Mouse (Mus musculus) c-Kit-positive CD71-positive TER-119-negative erythroid progenitor cells, embryonic 14.5 days (primary cell): ENCODE data around the gene Ppp1r13l.

Source experiments
- DNase-seq: peaks from one replicate; pipeline ENCODE4 v3.0.0-alpha.2; 2013; ENCODE audit warnings: low read depth

Ppp1r13l gene

DNA sequence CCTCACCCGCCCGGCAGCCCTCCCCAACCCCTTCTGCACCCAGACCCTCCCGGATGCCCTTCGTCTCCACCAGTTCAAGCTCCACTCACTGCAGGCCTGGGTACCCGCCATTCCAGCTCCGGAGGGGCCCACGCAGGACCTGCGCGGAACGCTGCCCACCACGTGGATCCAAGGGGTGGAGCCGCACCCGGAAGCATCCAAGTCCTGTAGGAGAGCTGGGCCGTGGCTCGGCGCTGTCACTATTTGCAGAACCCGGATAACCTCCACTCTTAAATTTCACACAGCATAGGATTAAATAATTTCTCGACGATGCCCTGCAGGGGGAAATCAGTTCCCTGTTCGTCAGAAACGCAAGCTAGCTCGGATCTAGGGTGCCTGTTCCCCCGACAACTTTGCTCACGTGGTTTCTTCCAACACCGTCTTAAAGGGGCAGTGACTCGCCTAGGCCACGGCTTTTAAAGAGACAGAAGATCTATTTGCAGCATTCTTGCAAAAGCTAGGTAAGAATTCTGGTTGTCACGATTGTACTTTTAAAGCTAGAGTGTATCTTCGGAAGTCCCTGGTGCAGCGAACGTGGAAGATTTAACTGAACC is at the start of gene Ppp1r13l, which contains the start of gene Cd3eap:
Ppp1r13l (plus strand) TSS at position 451 of the 593 bp plus-strand sequence.
Cd3eap (minus strand) TSS at position 185 of the 593 bp plus-strand sequence.
- DNase-seq: peak; percentile 84

DNA sequence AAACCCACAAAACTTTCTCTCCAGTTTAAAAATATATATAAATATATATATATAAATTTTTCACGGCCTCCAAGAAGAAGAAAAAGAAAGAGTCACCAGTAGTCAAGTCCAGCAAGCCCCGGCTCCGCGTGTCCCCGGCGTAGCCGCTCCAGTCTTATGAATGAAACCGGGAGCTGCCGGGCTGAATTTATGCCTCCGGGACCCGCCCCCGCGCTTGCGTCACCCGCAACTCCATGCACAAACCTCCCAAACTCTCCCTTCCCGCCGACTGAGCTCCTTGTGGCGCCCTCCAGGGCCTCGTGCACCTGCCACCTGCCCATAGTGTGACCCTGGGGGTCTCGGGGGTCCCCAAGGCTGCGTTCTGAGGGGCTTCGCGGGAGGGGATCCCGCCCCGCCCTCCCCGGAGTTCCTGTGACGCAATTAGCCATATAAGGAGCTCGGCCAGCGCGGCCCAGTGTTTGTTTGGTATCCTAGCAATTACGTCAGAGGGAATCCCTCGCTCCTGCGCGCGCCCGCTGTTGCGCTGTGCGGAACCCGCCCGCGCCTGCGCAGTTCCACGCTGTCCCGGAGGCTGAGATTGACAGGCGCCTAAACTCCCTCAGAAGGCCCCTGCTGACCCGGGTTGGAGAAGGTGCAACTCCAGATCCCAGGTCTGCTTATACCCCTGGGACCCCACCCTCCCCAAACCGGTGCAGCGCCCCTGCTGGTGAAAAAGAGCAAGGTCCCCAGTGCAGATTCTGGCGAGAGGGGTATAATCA is 49.5 kb upstream of the Ppp1r13l start, which contains the start of gene Fosb:
Fosb (minus strand) TSS at position 168 of the 758 bp plus-strand sequence.
- DNase-seq: peak; percentile 88

DNA sequence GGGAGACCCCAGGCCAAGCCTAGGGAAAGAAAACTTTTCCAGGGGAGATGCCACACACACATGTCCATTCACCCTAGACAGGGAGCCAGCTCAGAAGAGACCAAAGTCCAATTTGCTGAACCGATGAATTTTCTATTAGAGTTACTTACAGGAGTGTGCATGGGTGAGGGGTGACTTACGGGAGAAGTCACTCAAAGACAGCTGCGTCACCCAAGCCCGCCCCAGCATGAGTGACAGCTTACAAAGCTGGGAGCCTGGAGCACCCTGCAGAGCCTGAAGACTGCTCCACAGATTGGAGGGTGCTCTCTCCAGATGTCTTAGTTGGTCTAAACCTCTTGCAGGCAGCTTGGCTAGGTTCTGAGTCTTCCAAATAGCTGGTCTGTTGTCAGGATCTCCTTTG is 47.6 kb upstream of the Ppp1r13l start:
- no peak for DNase-seq

DNA sequence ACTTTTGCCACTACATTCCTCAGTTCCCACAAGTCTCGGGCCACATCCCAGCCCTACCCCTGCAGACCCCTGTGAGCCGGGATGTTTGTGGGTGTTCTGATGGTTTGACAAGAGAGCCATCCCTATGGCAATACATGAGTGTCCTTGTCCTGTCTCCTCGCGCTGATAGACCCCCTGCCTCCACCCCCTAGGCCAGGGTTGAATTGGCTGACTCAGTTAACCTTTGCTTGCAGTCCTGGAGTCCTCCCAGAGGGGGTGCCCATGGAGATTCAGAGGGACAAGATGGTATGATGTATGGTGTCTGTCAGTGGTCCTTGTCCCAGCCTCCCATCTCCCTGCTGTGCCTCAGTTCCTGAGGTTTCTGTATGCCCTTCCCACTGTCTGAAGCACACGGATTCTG is 45.5 kb upstream of the Ppp1r13l start:
- no peak for DNase-seq

DNA sequence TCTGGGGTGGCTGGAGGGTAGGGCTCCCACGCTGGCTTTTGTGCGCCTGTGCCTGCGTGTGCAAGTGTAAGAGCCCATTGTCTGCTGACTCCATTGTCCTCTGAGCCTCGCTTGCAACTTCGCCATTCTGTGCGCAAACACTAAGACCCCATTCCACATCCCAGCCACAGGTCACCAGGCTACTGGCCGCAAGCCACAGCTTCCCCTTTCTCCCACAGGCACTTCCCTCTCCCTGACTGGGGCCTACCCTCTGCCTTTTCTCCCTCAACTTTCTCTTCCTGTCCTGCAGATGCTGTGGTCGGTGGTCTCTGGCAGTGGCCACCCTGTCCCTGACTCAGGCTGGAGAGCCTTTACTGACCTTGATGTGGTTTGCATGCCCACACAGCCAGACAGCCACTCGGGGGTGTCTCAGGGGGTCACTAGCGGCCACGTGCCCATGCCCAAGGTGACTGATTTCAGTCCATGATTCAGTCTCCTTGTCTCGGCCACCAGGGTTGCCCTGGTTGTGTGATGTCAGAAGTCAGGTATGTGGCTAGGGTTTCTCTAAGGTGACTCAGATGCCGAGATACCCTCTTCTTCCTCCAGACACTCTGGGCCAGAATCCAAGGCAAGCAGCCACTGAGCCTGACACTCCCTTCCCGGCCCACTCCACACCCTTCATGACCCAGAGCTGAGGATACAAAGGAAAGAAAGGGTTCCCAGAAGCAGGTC is 42.9 kb upstream of the Ppp1r13l start:
- no peak for DNase-seq

DNA sequence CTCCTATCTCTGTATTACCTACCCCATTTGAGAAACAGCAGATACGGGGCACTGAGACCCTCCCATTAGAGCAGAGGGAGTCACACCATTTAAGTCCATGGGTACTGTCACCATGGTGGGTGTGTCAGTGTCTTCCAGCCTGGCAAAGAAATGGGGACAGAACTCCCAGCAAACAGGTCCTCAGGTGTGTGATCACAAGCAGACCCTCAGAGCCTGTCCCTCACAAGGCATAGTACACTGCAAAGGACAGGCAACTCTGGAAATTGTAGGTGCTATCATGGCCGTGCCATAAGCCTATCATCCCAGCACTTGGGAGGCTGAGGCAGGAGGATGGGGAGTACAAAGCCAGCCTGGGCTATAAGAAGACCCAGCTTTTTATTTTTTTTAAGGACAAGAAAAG is 41.3 kb upstream of the Ppp1r13l start:
- no peak for DNase-seq

DNA sequence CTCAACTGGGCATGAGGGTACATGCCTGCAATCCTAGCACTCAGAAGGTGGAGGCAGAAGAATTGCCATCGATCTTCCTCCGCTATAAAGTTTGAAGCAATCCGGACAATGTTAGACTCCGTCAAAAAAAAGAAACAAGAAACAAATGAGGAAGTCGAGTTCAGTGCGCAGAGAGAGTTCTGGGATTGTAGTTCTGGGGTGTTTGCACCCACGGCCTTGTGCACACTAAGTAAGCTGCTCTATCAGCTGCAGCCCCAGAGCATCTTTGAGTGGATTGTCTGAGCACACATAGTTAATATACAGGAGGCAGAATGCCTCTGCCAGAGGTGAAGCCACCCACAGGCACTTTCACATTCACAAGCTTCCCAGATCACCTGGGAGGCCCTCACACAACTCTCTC is 40.9 kb upstream of the Ppp1r13l start:
- DNase-seq: no peak

DNA sequence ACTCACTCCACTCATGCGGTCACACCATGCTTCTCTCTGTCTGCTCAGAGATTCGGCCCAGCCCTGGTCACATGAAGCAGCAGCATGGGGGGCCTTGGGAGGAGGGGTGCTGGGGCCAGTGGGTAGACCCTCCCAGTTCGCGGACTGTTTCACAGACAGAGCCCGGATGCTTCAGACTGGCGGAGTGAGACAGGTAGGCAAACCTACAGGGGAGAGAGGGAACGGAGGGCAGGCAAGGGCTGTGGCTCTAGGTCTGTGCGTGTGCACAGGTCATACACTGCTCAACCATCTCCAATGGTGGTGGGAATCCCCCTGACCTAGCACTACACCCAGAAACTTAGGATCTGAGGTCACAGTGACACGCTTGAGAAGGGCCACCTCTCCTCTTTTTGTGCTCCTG is 40.1 kb upstream of the Ppp1r13l start:
- no peak for DNase-seq

DNA sequence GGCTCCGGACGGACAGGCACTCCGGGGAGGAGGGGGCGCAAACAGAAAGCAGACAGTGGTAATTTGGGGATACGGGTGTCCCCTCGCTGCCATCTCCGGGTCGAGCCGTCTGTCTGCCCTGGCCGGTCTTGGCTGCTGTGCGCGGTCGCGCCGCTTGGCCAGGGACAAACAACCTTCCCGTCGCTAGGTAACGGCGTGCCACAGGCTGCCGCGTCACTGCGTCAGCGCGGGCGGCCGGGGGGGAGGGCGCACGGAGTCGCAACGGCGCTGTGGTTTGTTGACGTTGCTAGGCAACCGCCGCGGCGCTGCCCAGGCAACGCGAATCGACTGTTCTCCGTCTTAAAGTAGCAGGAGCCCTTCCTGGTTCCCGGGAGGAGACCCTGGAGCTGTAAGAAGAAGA is 39.6 kb upstream of the Ppp1r13l start:
- peak; percentile 92 for DNase-seq

DNA sequence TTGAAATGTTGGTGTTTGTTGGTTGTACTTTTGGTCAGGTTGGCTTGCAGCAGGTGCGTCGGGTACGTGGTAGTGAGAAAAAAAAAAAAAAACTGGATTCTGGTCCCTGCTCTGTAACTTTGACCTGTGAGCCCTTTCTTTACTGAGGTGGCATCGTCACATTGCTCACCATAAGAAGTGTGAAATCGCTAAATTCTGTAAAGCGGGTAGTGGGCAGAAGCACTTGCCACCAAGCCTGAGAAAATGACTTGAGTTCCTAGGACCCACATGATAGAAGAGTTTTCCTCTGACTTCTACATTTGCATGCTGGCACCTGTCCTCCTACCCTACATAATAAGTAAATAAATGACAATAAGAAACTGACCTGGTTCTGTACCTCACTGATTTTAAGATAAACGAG is 38.9 kb upstream of the Ppp1r13l start:
- DNase-seq: no peak

DNA sequence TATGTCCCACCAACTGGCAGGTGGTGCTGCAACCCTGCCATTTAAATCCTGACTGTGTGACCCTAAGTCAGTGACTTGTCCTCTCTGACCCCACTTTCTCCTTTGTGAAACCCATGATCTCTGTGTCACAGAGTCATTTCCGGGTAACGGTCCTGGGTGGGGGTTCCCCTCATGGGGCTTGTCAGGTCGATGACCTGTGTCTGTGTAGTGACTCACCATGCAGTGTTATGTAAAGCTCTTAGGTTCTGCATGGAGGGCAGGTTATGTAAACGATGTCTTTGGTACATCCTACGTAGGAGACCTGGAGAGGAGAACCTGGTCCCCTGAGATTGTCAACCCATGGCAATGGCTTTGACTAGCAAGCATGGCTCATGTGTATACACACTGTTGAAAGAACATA is 38.1 kb upstream of the Ppp1r13l start:
- DNase-seq: no peak

DNA sequence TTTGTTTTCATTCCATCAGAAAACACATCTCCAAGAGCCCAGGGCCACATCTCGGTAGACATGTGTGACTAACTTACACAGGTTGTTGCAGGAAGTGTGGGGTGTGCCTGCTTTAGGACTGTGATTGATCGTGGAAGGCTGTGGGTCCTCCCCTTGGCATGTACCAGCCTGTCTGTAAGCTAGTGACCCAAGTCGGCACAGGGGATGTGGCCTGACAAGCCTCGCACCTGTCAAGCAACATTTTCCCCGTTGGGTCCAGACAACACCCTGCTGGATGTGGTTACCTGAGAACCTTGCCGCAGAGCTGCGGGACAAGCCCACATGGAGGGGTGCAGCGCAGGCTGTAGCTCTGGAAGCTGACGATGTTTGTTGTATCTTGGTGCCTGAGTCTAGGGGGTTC is 37.1 kb upstream of the Ppp1r13l start:
- no peak for DNase-seq

DNA sequence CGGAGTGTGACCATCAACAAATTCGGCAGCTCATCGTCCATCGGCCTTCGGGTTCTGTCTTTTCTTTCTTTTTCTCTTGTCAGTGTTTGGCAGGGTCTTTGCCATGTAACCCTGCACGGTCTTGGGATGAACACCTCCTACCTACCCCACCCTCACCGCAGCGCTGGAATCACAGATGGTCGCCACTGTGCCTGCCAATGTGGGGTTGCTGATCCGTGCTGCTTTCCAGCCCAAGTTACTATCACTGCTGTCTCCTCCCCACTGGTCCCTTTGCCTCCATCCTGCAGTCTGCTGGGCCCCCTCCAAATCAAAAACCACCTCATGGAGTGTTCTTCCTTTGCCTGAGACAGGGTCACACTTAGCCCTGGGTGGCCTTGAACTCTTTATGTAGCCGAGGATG is 35.3 kb upstream of the Ppp1r13l start:
- no peak for DNase-seq

DNA sequence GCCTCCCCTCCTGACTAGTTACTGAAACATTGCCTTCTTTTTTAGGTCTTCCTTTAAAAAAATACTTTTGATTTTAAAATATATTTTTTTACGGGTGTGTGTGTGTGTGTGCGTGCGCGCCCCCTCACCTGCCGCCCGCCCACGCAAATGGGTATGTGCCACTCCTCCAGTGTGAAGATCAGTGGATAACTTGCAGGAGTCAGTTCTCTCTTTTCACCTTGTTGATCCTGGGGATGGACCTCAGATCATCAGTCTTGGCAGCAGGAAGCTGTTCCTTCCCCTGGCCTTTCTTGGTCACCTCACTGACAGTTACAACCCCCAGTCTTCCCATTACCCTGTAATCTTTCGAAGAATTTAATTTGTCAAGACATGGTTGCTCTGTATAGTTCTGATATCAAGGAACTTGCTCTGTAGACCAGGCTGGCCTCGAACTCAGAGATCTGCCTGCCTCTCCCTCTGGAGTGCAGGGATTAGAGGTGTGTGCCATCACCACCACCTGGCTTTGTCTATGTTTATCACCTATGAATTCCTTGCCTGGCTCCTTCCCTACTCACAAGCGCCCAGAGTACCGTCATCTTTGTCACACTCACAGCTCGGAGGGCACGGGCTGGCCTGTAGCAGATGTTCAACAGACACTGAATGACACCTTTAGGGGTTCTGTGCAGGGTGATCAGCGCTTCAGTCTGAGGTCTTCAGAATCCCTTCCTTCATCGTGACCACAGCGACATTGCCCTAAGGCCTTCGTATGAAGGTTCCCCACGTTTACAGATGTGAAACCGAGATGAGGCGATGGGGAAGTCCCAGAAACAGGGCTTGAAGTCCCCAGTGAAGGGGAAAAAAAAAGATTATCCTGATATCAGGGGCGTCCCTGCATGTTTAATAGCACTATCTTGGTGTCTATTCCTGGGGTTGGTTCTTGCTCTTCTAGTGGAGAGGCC is 34.0 kb upstream of the Ppp1r13l start:
- DNase-seq: peak; percentile 66

DNA sequence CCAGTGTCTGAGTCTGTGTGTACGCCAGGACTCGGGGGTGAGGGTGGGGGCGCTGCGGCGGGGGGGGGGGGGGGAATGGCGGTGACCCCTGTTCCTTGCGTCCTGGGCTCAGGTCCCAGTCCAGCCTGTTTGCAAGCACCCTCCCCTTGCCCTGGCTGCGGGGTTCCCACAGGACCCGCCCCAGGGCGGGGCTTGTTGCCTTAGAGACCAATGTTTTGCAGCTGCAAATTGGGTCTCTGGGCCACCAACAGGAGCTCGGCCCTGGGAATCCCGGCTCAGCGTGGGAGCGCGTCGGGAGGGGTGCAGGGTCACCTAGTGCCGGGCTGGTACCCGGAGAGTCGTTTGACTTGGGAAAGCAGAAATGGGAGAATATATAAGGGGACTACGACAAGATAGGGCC is 33.2 kb upstream of the Ppp1r13l start:
- peak; percentile 87 for DNase-seq

DNA sequence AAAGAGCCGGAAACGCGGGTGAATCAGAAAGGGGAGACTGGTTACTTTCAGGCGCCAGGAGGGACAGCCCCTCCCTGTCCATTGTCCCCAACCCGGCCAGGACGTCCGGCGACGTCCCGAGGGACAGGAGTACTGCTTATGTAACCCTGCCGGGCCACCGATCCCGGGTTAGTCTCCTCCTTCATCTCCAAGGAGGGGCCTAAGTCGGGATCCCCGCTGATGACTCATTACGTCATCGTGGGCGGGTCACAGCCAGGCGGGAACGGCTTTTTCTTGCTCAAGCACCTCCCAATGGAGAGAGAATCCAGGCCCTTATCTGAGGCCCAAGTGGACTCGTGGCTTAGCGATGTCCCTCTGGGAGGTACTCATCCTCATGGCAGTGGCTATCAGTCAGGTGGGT is 32.4 kb upstream of the Ppp1r13l start:
- peak; percentile 94 for DNase-seq

DNA sequence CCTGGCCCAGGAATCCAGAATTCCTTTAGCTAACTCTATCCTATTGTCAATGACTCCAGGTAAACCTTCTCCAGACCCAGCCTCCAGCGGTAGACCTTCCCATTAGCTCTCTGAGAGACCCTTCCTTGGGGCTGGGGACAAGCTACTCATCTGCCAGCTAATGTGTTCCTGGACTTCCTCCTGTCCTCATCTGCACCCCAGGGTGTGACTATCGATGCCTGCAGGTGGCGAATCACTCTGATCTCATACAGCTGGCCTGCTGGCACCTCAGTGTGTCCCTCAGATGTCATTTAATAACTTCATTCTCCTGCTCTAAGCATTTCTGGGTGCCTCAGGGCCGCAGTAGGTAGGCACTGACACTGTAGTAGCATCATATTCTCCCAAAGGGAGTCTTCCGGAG is 31.8 kb upstream of the Ppp1r13l start:
- no peak for DNase-seq

DNA sequence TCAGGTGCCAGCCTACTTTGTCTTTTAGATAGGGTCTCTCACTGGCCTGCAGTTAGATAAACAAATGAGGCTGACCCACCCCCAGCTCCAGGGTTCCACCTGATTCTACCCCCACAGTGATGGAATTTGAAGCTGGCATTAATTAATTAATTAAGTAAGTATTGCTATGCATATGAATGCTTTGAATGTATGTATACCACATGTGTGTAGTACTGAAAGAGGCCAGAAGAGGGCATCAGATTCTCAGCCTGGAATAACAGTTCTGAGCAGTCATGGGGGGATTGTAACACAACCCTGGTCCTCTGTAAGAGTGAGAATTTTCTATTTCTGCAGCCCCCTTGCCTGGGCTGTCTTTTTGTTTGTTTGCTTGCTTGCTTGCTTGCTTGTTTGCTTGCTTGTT is 31.1 kb upstream of the Ppp1r13l start:
- no peak for DNase-seq

DNA sequence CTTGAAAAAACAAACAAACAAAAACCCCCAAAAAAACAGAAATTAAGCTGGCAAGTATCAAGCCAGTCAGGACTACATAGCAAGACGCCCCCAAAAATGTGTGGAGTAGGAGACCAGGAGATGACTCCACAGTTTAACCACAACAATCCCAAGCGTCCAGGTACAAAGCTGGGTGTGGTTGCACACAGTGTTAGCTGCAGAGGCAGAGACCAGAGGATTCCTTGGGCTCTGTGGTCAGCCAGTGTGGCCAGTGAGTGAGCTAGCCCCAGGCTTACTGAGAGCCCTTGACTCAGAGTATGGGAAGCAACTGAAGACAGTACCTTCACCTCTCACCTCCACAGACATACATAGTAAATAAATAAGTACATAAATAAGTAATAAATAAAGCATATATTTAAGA is 27.6 kb upstream of the Ppp1r13l start:
- no peak for DNase-seq

DNA sequence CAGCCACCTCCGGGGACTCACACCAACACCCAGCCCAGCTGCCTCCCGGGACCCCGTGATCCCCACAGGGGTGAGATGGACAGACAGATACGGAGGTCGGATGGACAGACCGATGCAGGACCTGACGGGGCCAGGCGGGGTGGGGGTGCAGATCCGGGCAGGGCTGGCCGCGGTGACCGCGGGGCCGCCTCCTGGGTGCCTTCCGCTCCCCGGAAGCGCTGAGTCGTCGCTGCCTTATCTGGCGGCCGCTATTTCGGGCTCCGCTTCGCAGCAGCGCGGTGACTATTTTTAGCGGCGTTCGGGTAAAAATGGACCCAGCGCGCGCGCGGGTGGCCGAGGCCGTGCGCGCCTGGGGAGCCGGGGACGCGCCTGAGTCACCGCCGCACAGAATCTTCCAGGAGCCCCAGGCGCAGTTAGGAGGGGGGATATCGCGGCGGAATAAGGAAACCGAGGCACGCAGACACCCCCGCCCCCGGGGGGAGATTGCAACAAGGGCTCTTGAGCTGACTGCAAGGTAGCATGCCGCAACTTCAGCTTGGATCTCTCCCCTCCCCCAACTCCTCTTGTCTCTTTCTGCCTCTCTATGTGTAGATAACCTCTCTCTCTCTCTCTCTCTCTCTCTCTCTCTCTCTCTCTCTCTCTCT is 26.7 kb upstream of the Ppp1r13l start:
- DNase-seq: no peak

DNA sequence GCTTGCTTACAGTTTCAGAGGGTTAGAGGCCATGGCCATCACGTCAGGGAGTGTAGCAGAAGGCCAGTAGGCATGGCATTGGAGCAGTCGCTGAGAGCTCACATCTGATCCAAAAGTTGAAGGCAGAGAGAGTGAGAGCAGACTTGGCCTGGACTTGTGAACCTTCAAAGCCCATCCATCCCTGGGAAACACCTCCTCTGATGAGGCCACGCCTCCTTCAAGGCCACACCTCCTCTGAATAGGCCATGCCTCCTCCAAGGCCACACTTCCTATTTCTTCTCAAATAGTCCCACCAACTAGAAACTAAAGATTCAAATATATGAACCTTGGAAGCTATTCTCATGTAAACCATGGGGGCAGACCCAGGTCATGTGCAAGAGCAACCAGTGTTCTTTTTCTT is 24.0 kb upstream of the Ppp1r13l start:
- DNase-seq: no peak

DNA sequence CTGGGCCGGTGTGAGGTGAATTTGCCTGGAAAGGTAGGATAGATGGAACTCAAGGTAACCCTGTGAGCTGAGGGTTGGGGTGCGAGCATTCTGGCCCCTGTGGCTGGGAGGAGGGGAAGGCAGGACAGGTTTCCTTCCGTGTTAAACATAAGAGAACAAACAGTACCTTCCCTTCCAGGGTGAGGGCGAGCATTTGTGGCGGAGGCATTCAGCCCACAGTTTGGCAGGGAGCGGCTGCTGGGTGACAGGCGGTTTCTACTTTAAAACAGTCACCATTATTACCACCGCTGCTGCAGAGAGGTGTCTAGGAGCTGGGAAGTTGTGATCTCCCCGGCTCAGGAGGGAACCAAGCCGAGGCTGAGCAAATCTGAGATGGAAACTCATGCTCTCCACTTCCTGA is 22.4 kb upstream of the Ppp1r13l start:
- DNase-seq: no peak
